Mouse (Mus musculus) brain, adult 10 weeks (tissue): Measurements from ENCODE around the gene Chgb. TPM values are rescaled to one million over a fixed set of nuclear protein-coding genes. Genes with fewer than 3 reads are reported as not detected.

Experiments used
- polyA plus RNA-seq: library from polyadenylated mRNA; stranded (reverse); fragments of 350-450 nt; fragmentation: Illumina TruSeq; extraction: RNeasy Lipid Tissue Mini Kit (QIAGEN cat#74804); gene quantifications from one replicate; pipeline ENCODE4 v1.2.3, GENCODE M21; 2015; ENCODE audit warnings: low read depth, low replicate concordance

Chgb gene
- 297 TPM for polyA plus RNA-seq

GRCm38 (mm10) chr2:132780978-132781377 is at the start of gene Chgb:
TSS of gene Chgb (plus strand) at chr2:132781278.

GRCm38 (mm10) chr2:132815608-132816314 is 34.7 kb downstream of the Chgb start, which contains the start of the genes Trmt6 and Mcm8:
TSS of gene Trmt6 (minus strand) at chr2:132816055.
TSS of gene Mcm8 (plus strand) at chr2:132816141.

Other genes starting within 250 kb of the Chgb start
- gene Gpcpd1, start 193.5 kb upstream of the Chgb start, polyA plus RNA-seq: 89.6 TPM
- gene Shld1, start 94.3 kb upstream of the Chgb start, polyA plus RNA-seq: 17.4 TPM
- gene Trmt6, start 34.8 kb downstream of the Chgb start, polyA plus RNA-seq: 31.5 TPM
- gene Mcm8, start 34.9 kb downstream of the Chgb start, polyA plus RNA-seq: 4.0 TPM
- gene Crls1, start 65.4 kb downstream of the Chgb start, polyA plus RNA-seq: 46.0 TPM
- 0.46 TPM for gene Lrrn4, start 99.6 kb downstream of the Chgb start, polyA plus RNA-seq
- 0.42 TPM for gene Fermt1, start 164.6 kb downstream of the Chgb start, polyA plus RNA-seq